Mouse (Mus musculus): Measurements from ENCODE around the gene Tmem205. TPM values are rescaled to one million over a fixed set of nuclear protein-coding genes. Genes with fewer than 3 reads are reported as not detected.
A peak's percentile ranks its signal among the peaks of the same experiment; 100 is the strongest.

Gene Tmem205
- total and polyA plus RNA-seq, 2 experiments from 2014 or later, result 52.0 to 56.2 TPM

DNA sequence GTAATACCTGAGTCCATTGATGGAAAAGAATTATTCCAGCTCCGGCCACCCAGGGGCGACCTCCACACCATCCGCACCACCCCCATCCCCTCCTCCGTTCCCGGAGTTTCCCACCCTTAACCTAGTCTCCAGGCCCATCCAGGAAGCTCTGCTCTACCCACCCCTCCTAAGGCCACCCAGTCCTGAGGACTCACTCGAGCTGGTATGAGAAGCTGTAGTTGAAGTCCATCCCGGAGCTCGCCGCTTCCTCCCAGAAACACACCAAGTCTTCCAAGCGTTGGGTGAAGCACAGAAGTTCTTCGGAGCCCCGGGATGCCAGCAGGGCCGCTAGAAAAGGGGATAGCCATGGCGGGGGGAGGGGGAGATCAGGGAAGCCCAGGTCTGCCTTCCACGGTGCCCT lies 34.7 kb upstream of the Tmem205 start:
- H3K4me3 ChIP-seq (ENCODE audit: low read length), result peak overlapping the region; percentile 40
- H3K4me1 ChIP-seq (ENCODE audit: insufficient read depth, low read length), result peaks cover 13% of the 10 kb centered on the region
- peak; percentile 25 for TF ChIP-seq CTCF (IDR thresholded peaks at IDR 0.05; ENCODE audit: low read depth)
- under 1% methylated on average over 15 of the region's 15 CpGs for WGBS
- ATAC-seq (no peak; the same call in 1 of the 2 replicates), DNase-seq (ENCODE audit: low spot score) (no peak)
- H3K36me3 ChIP-seq (ENCODE audit: insufficient read depth, low read length), result no peaks in the 10 kb centered on the region
- H3K27ac ChIP-seq, result no peak overlapping the region
- H3K4me2 ChIP-seq (ENCODE audit: low read depth, low read length), result peak overlapping the region; percentile 82
- no peaks in the 10 kb centered on the region for H3K9me3 ChIP-seq (ENCODE audit: low read length)
- H3K9ac ChIP-seq (replicated peaks; ENCODE audit: low read length), result peak overlapping the region; percentile 21; the same call in 1 of the 2 replicates
- peaks cover 33% of the 10 kb centered on the region for H3K27me3 ChIP-seq (ENCODE audit: insufficient read depth, low read length)

DNA sequence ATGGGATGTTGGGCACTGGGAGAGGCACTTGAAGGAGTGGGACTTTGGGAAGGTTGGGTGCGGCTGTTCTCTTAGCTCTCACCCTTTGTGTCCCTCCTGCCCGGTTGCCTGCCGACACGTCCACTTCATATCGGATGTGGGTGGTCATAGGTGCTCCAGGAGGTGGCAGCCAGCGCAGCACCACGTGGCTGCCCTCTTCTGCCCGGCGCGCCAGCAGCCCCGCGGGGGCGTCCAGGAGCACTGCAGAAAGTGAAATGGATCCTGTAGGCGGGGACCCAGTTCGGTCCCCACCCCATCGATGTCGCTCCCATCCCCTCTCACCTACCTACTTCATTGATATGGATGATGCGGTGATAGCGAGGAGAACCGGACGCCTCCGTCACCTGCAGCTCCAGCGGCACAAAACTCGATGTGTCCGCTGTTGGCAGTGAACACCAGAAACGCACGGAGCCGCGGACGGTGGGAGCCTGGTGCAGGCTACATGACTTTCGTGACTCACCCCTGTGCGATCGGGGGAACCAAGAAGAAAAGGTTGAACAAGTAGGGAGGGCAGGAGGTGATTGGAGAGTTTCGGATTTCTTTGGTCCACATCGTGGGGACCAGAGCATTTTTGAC lies 34.1 kb upstream of the Tmem205 start:
- Histone ChIP-seq H3K4me2 (ENCODE audit: low read depth, low read length) (peak overlapping the region; percentile 82), H3K4me1 (ENCODE audit: insufficient read depth, low read length) (peaks cover 14% of the 10 kb centered on the region), H3K9ac (replicated peaks; ENCODE audit: low read length) (no peak overlapping the region), H3K4me3 (ENCODE audit: low read length) (peak overlapping the region; percentile 40), H3K36me3 (ENCODE audit: insufficient read depth, low read length) (no peaks in the 10 kb centered on the region), H3K27ac (no peak overlapping the region), H3K27me3 (ENCODE audit: insufficient read depth, low read length) (peaks cover 33% of the 10 kb centered on the region), H3K9me3 (ENCODE audit: low read length) (no peaks in the 10 kb centered on the region)
- no peak for TF ChIP-seq CTCF (IDR thresholded peaks at IDR 0.05; ENCODE audit: low read depth)
- DNase-seq (ENCODE audit: low spot score), result no peak
- no peak for ATAC-seq
- 4% methylated on average over 34 of the region's 35 CpGs for WGBS

DNA sequence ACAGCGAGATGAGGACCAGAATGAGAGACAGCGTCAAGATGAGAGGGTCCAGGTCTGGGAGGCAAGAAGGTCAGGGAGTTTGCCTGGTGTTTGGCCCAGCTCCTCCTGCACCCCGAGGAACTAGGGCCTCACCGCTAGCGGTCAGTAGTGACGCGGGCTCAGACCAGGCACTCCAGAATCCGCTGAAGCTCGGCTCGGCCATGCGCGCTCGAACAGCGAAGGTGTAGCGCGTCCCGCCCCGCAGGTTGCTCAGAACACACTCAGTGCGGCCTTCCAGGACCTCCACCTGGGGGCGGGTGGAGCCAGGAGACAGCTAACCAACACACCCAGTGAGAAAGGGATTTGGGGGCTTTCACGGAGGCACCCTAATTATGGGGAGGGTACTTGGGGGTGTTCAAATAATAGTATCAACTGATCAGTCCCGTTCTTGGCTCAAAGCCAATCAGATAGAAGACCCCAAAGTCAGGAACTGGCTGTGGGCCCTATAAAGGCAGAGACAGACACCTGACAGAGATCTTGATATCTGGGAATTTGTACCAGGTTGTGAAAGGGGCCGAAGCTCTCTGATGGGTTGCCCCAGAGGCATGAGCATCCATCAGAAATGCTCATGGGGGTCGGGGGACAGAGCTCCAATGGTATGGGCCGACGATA lies 33.3 kb upstream of the Tmem205 start:
- H3K9ac ChIP-seq (replicated peaks; ENCODE audit: low read length), result no peak overlapping the region
- peaks cover 33% of the 10 kb centered on the region for H3K27me3 ChIP-seq (ENCODE audit: insufficient read depth, low read length)
- no peaks in the 10 kb centered on the region for H3K9me3 ChIP-seq (ENCODE audit: low read length)
- ATAC-seq (no peak), DNase-seq (ENCODE audit: low spot score) (peak; percentile 35)
- peaks cover 17% of the 10 kb centered on the region for H3K4me1 ChIP-seq (ENCODE audit: insufficient read depth, low read length)
- no peak overlapping the region for H3K27ac ChIP-seq
- H3K4me2 ChIP-seq (ENCODE audit: low read depth, low read length), result 0 out of 2 replicates have a peak overlapping the region, but pooled peaks have one; percentile 18
- H3K4me3 ChIP-seq (ENCODE audit: low read length), result peak overlapping the region; percentile 6; the same call in 1 of the 2 replicates
- 13% methylated on average over 26 of the region's 26 CpGs for WGBS
- peak; percentile 48 for TF ChIP-seq CTCF (IDR thresholded peaks at IDR 0.05; ENCODE audit: low read depth)
- H3K36me3 ChIP-seq (ENCODE audit: insufficient read depth, low read length), result no peaks in the 10 kb centered on the region

DNA sequence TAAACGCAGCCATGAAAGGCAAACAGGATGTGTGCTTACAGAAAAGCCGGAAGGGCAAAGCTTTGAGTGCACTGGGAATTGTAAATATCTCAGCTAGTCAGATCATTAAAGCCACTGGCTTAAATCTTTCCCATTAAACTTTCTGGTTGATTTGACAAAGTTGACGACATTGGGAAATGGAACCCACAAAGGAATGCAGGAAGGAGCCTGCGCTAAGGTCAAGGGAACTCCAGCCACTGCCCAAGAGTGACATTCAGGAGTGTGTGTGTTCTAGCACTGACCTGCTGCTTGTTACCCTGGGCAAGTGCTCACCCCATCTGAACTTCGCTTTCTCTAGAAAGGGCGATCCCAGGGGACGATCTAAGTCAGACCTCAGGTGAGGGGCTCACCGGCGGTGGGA lies 32.8 kb upstream of the Tmem205 start:
- Histone ChIP-seq H3K4me1 (ENCODE audit: insufficient read depth, low read length) (peaks cover 17% of the 10 kb centered on the region), H3K9ac (replicated peaks; ENCODE audit: low read length) (no peak overlapping the region), H3K4me2 (ENCODE audit: low read depth, low read length) (no peak overlapping the region), H3K4me3 (ENCODE audit: low read length) (peak overlapping the region; percentile 6; the same call in 1 of the 2 replicates), H3K9me3 (ENCODE audit: low read length) (no peaks in the 10 kb centered on the region), H3K27ac (no peak overlapping the region), H3K27me3 (ENCODE audit: insufficient read depth, low read length) (peaks cover 33% of the 10 kb centered on the region), H3K36me3 (ENCODE audit: insufficient read depth, low read length) (no peaks in the 10 kb centered on the region)
- DNase-seq (ENCODE audit: low spot score), result no peak
- ATAC-seq, result no peak
- no peak for TF ChIP-seq CTCF (IDR thresholded peaks at IDR 0.05; ENCODE audit: low read depth)
- 54% methylated on average over 9 of the region's 9 CpGs for WGBS

DNA sequence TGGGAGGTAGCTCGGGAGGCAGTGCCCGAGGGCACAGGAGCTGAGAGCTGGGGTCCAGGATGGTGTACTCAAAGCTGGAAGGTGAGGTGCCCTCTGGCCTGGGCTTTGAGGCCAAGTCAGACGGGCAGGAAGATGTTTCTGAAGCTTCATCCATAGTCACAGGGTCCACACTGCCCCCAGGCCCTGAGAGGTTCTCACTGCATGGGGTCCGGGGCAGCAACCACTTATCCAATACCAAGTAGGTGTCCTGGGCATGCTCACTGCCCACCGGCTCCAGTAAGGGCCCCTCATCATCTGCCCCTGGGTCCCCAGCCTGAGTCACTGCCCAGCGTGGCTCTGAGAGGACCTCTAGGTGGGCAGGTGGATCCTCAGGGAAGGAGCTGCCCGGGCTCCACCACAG lies 31.9 kb upstream of the Tmem205 start:
- WGBS, result 90% methylated on average over 7 of the region's 7 CpGs
- ATAC-seq, result no peak

DNA sequence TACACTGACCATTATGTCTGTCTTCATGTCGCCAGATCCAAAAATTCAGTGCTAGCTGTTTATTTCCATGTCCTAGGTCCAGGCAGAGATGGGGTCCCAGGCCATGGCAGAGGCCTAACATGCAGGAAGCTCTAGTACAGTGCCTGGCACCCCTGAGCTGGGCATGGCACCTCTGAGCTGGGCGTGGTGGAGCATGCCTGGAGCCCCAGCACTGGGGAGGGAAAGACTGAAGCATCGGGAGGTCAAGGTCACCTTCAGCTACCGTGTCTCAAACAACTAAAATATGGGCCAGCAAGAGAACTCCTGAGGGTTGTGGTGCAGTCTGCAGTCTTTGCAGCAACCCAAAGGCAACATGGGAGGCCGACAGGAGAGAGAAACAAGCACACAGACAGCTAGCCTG lies 31.0 kb upstream of the Tmem205 start:
- no peak overlapping the region for H3K27ac ChIP-seq
- H3K9ac ChIP-seq (replicated peaks; ENCODE audit: low read length), result no peak overlapping the region
- H3K4me3 ChIP-seq (ENCODE audit: low read length), result no peak overlapping the region
- 82% methylated on average over 5 of the region's 5 CpGs for WGBS
- H3K9me3 ChIP-seq (ENCODE audit: low read length), result no peaks in the 10 kb centered on the region
- no peak for DNase-seq (ENCODE audit: low spot score)
- no peaks in the 10 kb centered on the region for H3K36me3 ChIP-seq (ENCODE audit: insufficient read depth, low read length)
- peaks cover 18% of the 10 kb centered on the region for H3K4me1 ChIP-seq (ENCODE audit: insufficient read depth, low read length)
- TF ChIP-seq CTCF (IDR thresholded peaks at IDR 0.05; ENCODE audit: low read depth), result no peak
- no peak overlapping the region for H3K4me2 ChIP-seq (ENCODE audit: low read depth, low read length)
- peaks cover 33% of the 10 kb centered on the region for H3K27me3 ChIP-seq (ENCODE audit: insufficient read depth, low read length)
- no peak for ATAC-seq

More for the DNA sequence above, 31.9 kb upstream of the Tmem205 start:
- Histone ChIP-seq H3K4me2 (ENCODE audit: low read depth, low read length) (no peak overlapping the region), H3K9ac (replicated peaks; ENCODE audit: low read length) (no peak overlapping the region), H3K4me3 (ENCODE audit: low read length) (no peak overlapping the region), H3K27me3 (ENCODE audit: insufficient read depth, low read length) (peaks cover 33% of the 10 kb centered on the region), H3K27ac (no peak overlapping the region), H3K9me3 (ENCODE audit: low read length) (no peaks in the 10 kb centered on the region), H3K36me3 (ENCODE audit: insufficient read depth, low read length) (no peaks in the 10 kb centered on the region), H3K4me1 (ENCODE audit: insufficient read depth, low read length) (peaks cover 17% of the 10 kb centered on the region)
- TF ChIP-seq CTCF (IDR thresholded peaks at IDR 0.05; ENCODE audit: low read depth), result no peak
- DNase-seq (ENCODE audit: low spot score), result no peak
